Mouse (Mus musculus): ENCODE data around the gene Slc9a9. TPM values are rescaled to one million over a fixed set of nuclear protein-coding genes. Genes with fewer than 3 reads are reported as not detected.

Slc9a9 gene
- polyA plus RNA-seq, 1 experiment from 2014 or later, result 1.2 TPM

- Histone ChIP-seq H3K27ac (replicated peaks; ENCODE audit: low read depth, low read length) (no peak overlapping the region), H3K36me3 (ENCODE audit: control insufficient read depth, insufficient read depth, low read length) (no peaks in the 10 kb centered on the region), H3K4me1 (ENCODE audit: control insufficient read depth, insufficient read depth, low read length) (no peaks in the 10 kb centered on the region), H3K27me3 (ENCODE audit: control insufficient read depth, insufficient read depth, low read length) (no peaks in the 10 kb centered on the region), H3K4me2 (ENCODE audit: low read depth, severe bottlenecking) (no peak overlapping the region), H3K9ac (ENCODE audit: low read length) (no peak overlapping the region), H3K9me3 (ENCODE audit: control insufficient read depth, low read length) (no peaks in the 10 kb centered on the region), H3K4me3 (ENCODE audit: low read depth, low read length) (no peak overlapping the region)
- ATAC-seq (ENCODE audit: insufficient number of reproducible peaks, low FRiP score, low TSS enrichment, low read depth), result no peak
- WGBS, result 84% methylated on average over 5 of the region's 5 CpGs
- DNase-seq (ENCODE audit: low spot score), result no peak
These were observed 298.9 kb downstream of the Slc9a9 start for GRCm38 (mm10) chr9:94968596-94969120.

GRCm38 (mm10) chr9:94969131-94969530 lies 299.4 kb downstream of the Slc9a9 start:
- Histone ChIP-seq H3K4me1 (ENCODE audit: control insufficient read depth, insufficient read depth, low read length) (no peaks in the 10 kb centered on the region), H3K9me3 (ENCODE audit: control insufficient read depth, low read length) (no peaks in the 10 kb centered on the region), H3K36me3 (ENCODE audit: control insufficient read depth, insufficient read depth, low read length) (no peaks in the 10 kb centered on the region), H3K4me3 (ENCODE audit: low read depth, low read length) (no peak overlapping the region), H3K4me2 (ENCODE audit: low read depth, severe bottlenecking) (no peak overlapping the region), H3K9ac (ENCODE audit: low read length) (no peak overlapping the region), H3K27ac (replicated peaks; ENCODE audit: low read depth, low read length) (no peak overlapping the region), H3K27me3 (ENCODE audit: control insufficient read depth, insufficient read depth, low read length) (no peaks in the 10 kb centered on the region)
- ATAC-seq (ENCODE audit: insufficient number of reproducible peaks, low FRiP score, low TSS enrichment, low read depth) (no peak), DNase-seq (ENCODE audit: low spot score) (no peak)
- WGBS, result 64% methylated on average over 1 of the region's 1 CpGs

GRCm38 (mm10) chr9:94972021-94972420 lies 302.3 kb downstream of the Slc9a9 start:
- no peaks in the 10 kb centered on the region for H3K9me3 ChIP-seq (ENCODE audit: control insufficient read depth, low read length)
- 73% methylated on average over 2 of the region's 2 CpGs for WGBS
- no peak overlapping the region for H3K4me3 ChIP-seq (ENCODE audit: low read depth, low read length)
- no peak overlapping the region for H3K9ac ChIP-seq (ENCODE audit: low read length)
- H3K4me1 ChIP-seq (ENCODE audit: control insufficient read depth, insufficient read depth, low read length), result no peaks in the 10 kb centered on the region
- H3K27me3 ChIP-seq (ENCODE audit: control insufficient read depth, insufficient read depth, low read length), result no peaks in the 10 kb centered on the region
- no peak overlapping the region for H3K4me2 ChIP-seq (ENCODE audit: low read depth, severe bottlenecking)
- H3K36me3 ChIP-seq (ENCODE audit: control insufficient read depth, insufficient read depth, low read length), result no peaks in the 10 kb centered on the region
- no peak for DNase-seq (ENCODE audit: low spot score)
- no peak for ATAC-seq (ENCODE audit: insufficient number of reproducible peaks, low FRiP score, low TSS enrichment, low read depth)
- H3K27ac ChIP-seq (replicated peaks; ENCODE audit: low read depth, low read length), result no peak overlapping the region

GRCm38 (mm10) chr9:94972693-94973092 lies 303.0 kb downstream of the Slc9a9 start:
- 87% methylated on average over 2 of the region's 2 CpGs for WGBS
- H3K9me3 ChIP-seq (ENCODE audit: control insufficient read depth, low read length), result no peaks in the 10 kb centered on the region
- no peak overlapping the region for H3K4me2 ChIP-seq (ENCODE audit: low read depth, severe bottlenecking)
- H3K9ac ChIP-seq (ENCODE audit: low read length), result no peak overlapping the region
- DNase-seq (ENCODE audit: low spot score), result no peak
- H3K4me3 ChIP-seq (ENCODE audit: low read depth, low read length), result no peak overlapping the region
- H3K4me1 ChIP-seq (ENCODE audit: control insufficient read depth, insufficient read depth, low read length), result no peaks in the 10 kb centered on the region
- H3K27me3 ChIP-seq (ENCODE audit: control insufficient read depth, insufficient read depth, low read length), result no peaks in the 10 kb centered on the region
- H3K36me3 ChIP-seq (ENCODE audit: control insufficient read depth, insufficient read depth, low read length), result no peaks in the 10 kb centered on the region
- H3K27ac ChIP-seq (replicated peaks; ENCODE audit: low read depth, low read length), result no peak overlapping the region
- no peak for ATAC-seq (ENCODE audit: insufficient number of reproducible peaks, low FRiP score, low TSS enrichment, low read depth)

GRCm38 (mm10) chr9:94976191-94976590 lies 306.5 kb downstream of the Slc9a9 start:
- ATAC-seq (ENCODE audit: insufficient number of reproducible peaks, low FRiP score, low TSS enrichment, low read depth), result no peak

GRCm38 (mm10) chr9:94993575-94993974 lies 323.9 kb downstream of the Slc9a9 start:
- Histone ChIP-seq H3K27me3 (ENCODE audit: control insufficient read depth, insufficient read depth, low read length) (no peaks in the 10 kb centered on the region), H3K9ac (ENCODE audit: low read length) (no peak overlapping the region), H3K4me2 (ENCODE audit: low read depth, severe bottlenecking) (no peak overlapping the region), H3K27ac (replicated peaks; ENCODE audit: low read depth, low read length) (no peak overlapping the region), H3K4me1 (ENCODE audit: control insufficient read depth, insufficient read depth, low read length) (no peaks in the 10 kb centered on the region), H3K36me3 (ENCODE audit: control insufficient read depth, insufficient read depth, low read length) (no peaks in the 10 kb centered on the region), H3K9me3 (ENCODE audit: control insufficient read depth, low read length) (no peaks in the 10 kb centered on the region), H3K4me3 (ENCODE audit: low read depth, low read length) (no peak overlapping the region)
- DNase-seq (ENCODE audit: low spot score) (no peak), ATAC-seq (ENCODE audit: insufficient number of reproducible peaks, low FRiP score, low TSS enrichment, low read depth) (no peak)
- WGBS, result 92% methylated on average over 4 of the region's 4 CpGs

More at GRCm38 (mm10) chr9:94976191-94976590, 306.5 kb downstream of the Slc9a9 start:
- Histone ChIP-seq H3K27me3 (ENCODE audit: control insufficient read depth, insufficient read depth, low read length) (no peaks in the 10 kb centered on the region), H3K9ac (ENCODE audit: low read length) (no peak overlapping the region), H3K4me1 (ENCODE audit: control insufficient read depth, insufficient read depth, low read length) (no peaks in the 10 kb centered on the region), H3K36me3 (ENCODE audit: control insufficient read depth, insufficient read depth, low read length) (no peaks in the 10 kb centered on the region), H3K4me3 (ENCODE audit: low read depth, low read length) (no peak overlapping the region), H3K27ac (replicated peaks; ENCODE audit: low read depth, low read length) (no peak overlapping the region), H3K9me3 (ENCODE audit: control insufficient read depth, low read length) (no peaks in the 10 kb centered on the region), H3K4me2 (ENCODE audit: low read depth, severe bottlenecking) (no peak overlapping the region)
- WGBS, result 73% methylated on average over 1 of the region's 1 CpGs
- no peak for DNase-seq (ENCODE audit: low spot score)

- H3K4me2 ChIP-seq (ENCODE audit: low read depth, severe bottlenecking), result no peak overlapping the region
- no peak for DNase-seq (ENCODE audit: low spot score)
- H3K36me3 ChIP-seq (ENCODE audit: control insufficient read depth, insufficient read depth, low read length), result no peaks in the 10 kb centered on the region
- WGBS, result 91% methylated on average over 12 of the region's 12 CpGs
- no peaks in the 10 kb centered on the region for H3K4me1 ChIP-seq (ENCODE audit: control insufficient read depth, insufficient read depth, low read length)
- H3K9ac ChIP-seq (ENCODE audit: low read length), result no peak overlapping the region
- no peak for ATAC-seq (ENCODE audit: insufficient number of reproducible peaks, low FRiP score, low TSS enrichment, low read depth)
- H3K9me3 ChIP-seq (ENCODE audit: control insufficient read depth, low read length), result no peaks in the 10 kb centered on the region
- H3K27ac ChIP-seq (replicated peaks; ENCODE audit: low read depth, low read length), result no peak overlapping the region
- H3K27me3 ChIP-seq (ENCODE audit: control insufficient read depth, insufficient read depth, low read length), result no peaks in the 10 kb centered on the region
- H3K4me3 ChIP-seq (ENCODE audit: low read depth, low read length), result no peak overlapping the region
These were observed 350.5 kb downstream of the Slc9a9 start for GRCm38 (mm10) chr9:95020136-95020706.

- no peaks in the 10 kb centered on the region for H3K36me3 ChIP-seq (ENCODE audit: control insufficient read depth, insufficient read depth, low read length)
- H3K4me1 ChIP-seq (ENCODE audit: control insufficient read depth, insufficient read depth, low read length), result no peaks in the 10 kb centered on the region
- ATAC-seq (ENCODE audit: insufficient number of reproducible peaks, low FRiP score, low TSS enrichment, low read depth) (no peak), DNase-seq (ENCODE audit: low spot score) (no peak)
- H3K4me2 ChIP-seq (ENCODE audit: low read depth, severe bottlenecking), result no peak overlapping the region
- no peak overlapping the region for H3K9ac ChIP-seq (ENCODE audit: low read length)
- H3K27ac ChIP-seq (replicated peaks; ENCODE audit: low read depth, low read length), result no peak overlapping the region
- H3K9me3 ChIP-seq (ENCODE audit: control insufficient read depth, low read length), result no peaks in the 10 kb centered on the region
- 84% methylated on average over 3 of the region's 3 CpGs for WGBS
- no peak overlapping the region for H3K4me3 ChIP-seq (ENCODE audit: low read depth, low read length)
- no peaks in the 10 kb centered on the region for H3K27me3 ChIP-seq (ENCODE audit: control insufficient read depth, insufficient read depth, low read length)
These were observed 364.6 kb downstream of the Slc9a9 start for GRCm38 (mm10) chr9:95034140-95034970.
